Mouse (Mus musculus) thymus, adult 2 months (tissue): ENCODE data around the gene Ano1.

Experiments
- CTCF ChIP-seq: fragments of 200-500 bp; IDR thresholded peaks from 2 replicates; pipeline ENCODE4 v1.5.1; 2012; ENCODE audit warnings: mild to moderate bottlenecking, control low read depth, low read length, moderate library complexity, borderline replicate concordance; ENCODE audit not compliant: control insufficient read depth, poor library complexity, insufficient read depth; ENCODE audit errors: extremely low read depth
- POLR2A ChIP-seq: fragments of 200-500 bp; IDR thresholded peaks from 2 replicates; pipeline ENCODE4 v1.6.1; 2012; ENCODE audit warnings: mild to moderate bottlenecking, low read length, control low read depth, moderate library complexity; ENCODE audit not compliant: control insufficient read depth, poor library complexity, insufficient read depth; ENCODE audit errors: extremely low read depth

- TF ChIP-seq CTCF: no peak
- no peak for TF ChIP-seq POLR2A
Measured at GRCm38 (mm10) chr7:144753657-144754031, 1.9 kb upstream of the Ano1 start.
